In genomic region chr4:101549958-101550591, GRCm38 (mm10) we compare ENCODE assay signal across 8 mouse cellular contexts. TPM values are rescaled to one million over a fixed set of nuclear protein-coding genes. Genes with fewer than 3 reads are reported as not detected.
DNase-seq lines count a peak whose midpoint lies in the region; ATAC-seq and TF ChIP-seq lines count a peak whose summit lies in the region.

No protein-coding gene starts in this region.

- H3K9me3 ChIP-seq in kidney, embryonic 14.5 days (ENCODE audit: control insufficient read depth, low read length), result no peaks in the 10 kb centered on the region
- no peaks in the 10 kb centered on the region for H3K9me3 ChIP-seq in lung, embryonic 16.5 days (ENCODE audit: control insufficient read depth, low read length)

- TF ChIP-seq CTCF in left cerebral cortex, adult 2 months (IDR thresholded peaks at IDR 0.05), result no peak

- H3K9ac ChIP-seq in kidney, embryonic 14.5 days (ENCODE audit: low read depth, low read length), result no peak overlapping the region
- H3K9ac ChIP-seq in lung, embryonic 16.5 days (ENCODE audit: low read length), result no peak overlapping the region

- ATAC-seq in granulocyte monocyte progenitor cell, adult 5-6 weeks (replicated peaks; ENCODE audit: poor library complexity, severe bottlenecking), result peak; percentile 67
- ATAC-seq in kidney, embryonic 14.5 days (ENCODE audit: low FRiP score, low TSS enrichment), result peak; percentile 90
- peak; percentile 82 for ATAC-seq in lung, embryonic 16.5 days (ENCODE audit: low read depth)

- H3K4me3 ChIP-seq in left cerebral cortex, adult 2 months, result peak overlapping the region; percentile 55
- H3K4me3 ChIP-seq in kidney, embryonic 14.5 days (ENCODE audit: low read length), result peak overlapping the region; percentile 40
- peak overlapping the region; percentile 39 for H3K4me3 ChIP-seq in lung, embryonic 16.5 days (ENCODE audit: low read length)

- peaks cover 14% of the 10 kb centered on the region for H3K27me3 ChIP-seq in kidney, embryonic 14.5 days (ENCODE audit: control insufficient read depth, insufficient read depth, low read length)
- peaks cover 26% of the 10 kb centered on the region for H3K27me3 ChIP-seq in lung, embryonic 16.5 days (ENCODE audit: control insufficient read depth, insufficient read depth, low read depth, low read length)

- peak overlapping the region; percentile 62 for H3K4me2 ChIP-seq in kidney, embryonic 14.5 days (replicated peaks; ENCODE audit: low read depth, low read length)
- H3K4me2 ChIP-seq in lung, embryonic 16.5 days (ENCODE audit: low read depth, low read length), result peak overlapping the region; percentile 65

- H3K4me1 ChIP-seq in kidney, embryonic 14.5 days (ENCODE audit: control insufficient read depth, insufficient read depth, low read length), result 0 out of 2 replicates have a peak, but pooled peaks cover 4% of the 10 kb centered on the region
- peaks cover 10% of the 10 kb centered on the region for H3K4me1 ChIP-seq in lung, embryonic 16.5 days (replicated peaks; ENCODE audit: control insufficient read depth, insufficient read depth, low read length)

- intact Hi-C loops in left cerebral cortex, adult 2 months (cut with DNase I), result loop anchor here (2.0 to 5.0 kb wide), 2 partner anchors 33 to 57 kb away; no protein-coding TSS in a partner anchor

- peak in 1 of 2 experiments; percentile 26 for DNase-seq in left cerebral cortex, adult 2 months (ENCODE audit: extremely low spot score in 1 of 2, low spot score in 2 of 2)
- no peak for DNase-seq in left cerebral cortex, adult 11 months (ENCODE audit: low spot score)
- peak; percentile 66 for DNase-seq in cerebellum, adult 9-10 months
- DNase-seq in retina, embryonic 14.5 days (ENCODE audit: low spot score), result peak; percentile 53
- no peak for DNase-seq in frontal cortex, adult 2 months (ENCODE audit: extremely low spot score in 1 of 2, low spot score in 1 of 2)

- H3K27ac ChIP-seq in left cerebral cortex, adult 2 months, result peak overlapping the region; percentile 86
- no peak overlapping the region for H3K27ac ChIP-seq in kidney, embryonic 14.5 days (ENCODE audit: low read depth, low read length)
- H3K27ac ChIP-seq in lung, embryonic 16.5 days (ENCODE audit: low read length), result no peak overlapping the region

- no peaks in the 10 kb centered on the region for H3K36me3 ChIP-seq in kidney, embryonic 14.5 days (ENCODE audit: control insufficient read depth, insufficient read depth, low read length)
- H3K36me3 ChIP-seq in lung, embryonic 16.5 days (ENCODE audit: control insufficient read depth, insufficient read depth, low read length), result no peaks in the 10 kb centered on the region

- under 1% methylated on average over 33 of the region's 33 CpGs for WGBS in kidney, embryonic 14.5 days
- WGBS in lung, embryonic 16.5 days, result 1% methylated on average over 31 of the region's 33 CpGs

RNA-seq across cellular contexts. Expression of gene Dnajc6, which starts 53.6 kb away (rescaled TPM):
- total RNA-seq in left cerebral cortex, adult 2 months (2021), result 100 to 1,000 TPM; 291 to 320 TPM
- total RNA-seq in granulocyte monocyte progenitor cell, adult 5-6 weeks (2014; fragmentation: Nextera tagmentation), result 7.3 and 12.5 TPM in 2 replicates
- total RNA-seq in granulocyte monocyte progenitor cell, adult 5-6 weeks (2017), result 15.4 and 24.3 TPM in 2 replicates
- 0.30 and 0.74 TPM in 2 replicates for polyA plus RNA-seq in kidney, embryonic 14.5 days (2014; fragmentation: Nextera tagmentation; extraction: Ambion mirVana)
- 0.78 and 1.1 TPM in 2 replicates for polyA plus RNA-seq in lung, embryonic 16.5 days (2015; fragmentation: Nextera tagmentation; extraction: Ambion mirVana)
- 136 and 149 TPM in 2 replicates for polyA plus RNA-seq in frontal cortex, adult 2 months (2012; rRNA removed)

Comparison
In these comparisons a context has a peak if more than half of its experiments do, and no peak if none do; other contexts are left out.
1. DNase-seq: peak in cerebellum, adult 9-10 months (single experiment) and retina, embryonic 14.5 days (single experiment); none in left cerebral cortex, adult 11 months (single experiment) and frontal cortex, adult 2 months (0 of 2).
2. RNA of gene Dnajc6, which starts 53.6 kb away (polyA plus RNA-seq): 136 to 149 TPM in frontal cortex, adult 2 months; 0.78 to 1.1 TPM in lung, embryonic 16.5 days and 0.30 to 0.74 TPM in kidney, embryonic 14.5 days; every median in the first group is over 10 times any median in the second.
3. Peak in every context shown above with its lines, with median percentiles within 50 percentile points of each other: H3K4me3 ChIP-seq and ATAC-seq.